Mouse (Mus musculus) lung, adult 2 months (tissue): ENCODE data around the gene Sfmbt2.

Experiments
- CTCF ChIP-seq: fragments of 200-500 bp; IDR thresholded peaks from 2 replicates; pipeline ENCODE4 v1.5.1; 2011; ENCODE audit warnings: mild to moderate bottlenecking, low read length, control low read depth; ENCODE audit not compliant: insufficient read depth
- POLR2A ChIP-seq: fragments of 200-500 bp; IDR thresholded peaks from 2 replicates; pipeline ENCODE4 v1.6.1; 2011; ENCODE audit warnings: low read depth, mild to moderate bottlenecking, control low read depth, low read length, borderline replicate concordance; ENCODE audit errors: extremely low read depth

GRCm38 (mm10) chr2:10582673-10583072 is 212.4 kb downstream of the Sfmbt2 start:
- TF ChIP-seq CTCF, result no peak
- TF ChIP-seq POLR2A, result no peak
